Mouse (Mus musculus) bone marrow, adult 2 months (tissue): ENCODE data around the gene Nhlh2. TPM values are rescaled to one million over a fixed set of nuclear protein-coding genes. Genes with fewer than 3 reads are reported as not detected.

Experiments
- H3K27ac ChIP-seq: fragments of 200-500 bp; 2 replicates; pipeline ENCODE4 v1.5.1; 2012; ENCODE audit warnings: low read depth, mild to moderate bottlenecking, control low read depth, inconsistent platforms, low read length; ENCODE audit not compliant: control insufficient read depth, poor library complexity, insufficient read depth
- H3K4me1 ChIP-seq: fragments of 200-500 bp; 2 replicates; pipeline ENCODE4 v1.6.1; 2011; ENCODE audit warnings: low read length; ENCODE audit not compliant: control insufficient read depth, insufficient read depth
- H3K4me3 ChIP-seq: fragments of 200-500 bp; replicated peaks from 2 replicates; pipeline ENCODE3; 2011; ENCODE audit warnings: mild to moderate bottlenecking, low read depth, low read length, control low read depth; ENCODE audit not compliant: control insufficient read depth
- CTCF ChIP-seq: fragments of 200-500 bp; IDR thresholded peaks from 2 replicates; pipeline ENCODE4 v1.5.1; 2011; ENCODE audit warnings: low read length, control low read depth; ENCODE audit not compliant: control insufficient read depth, insufficient read depth
- POLR2A ChIP-seq: fragments of 200-500 bp; IDR thresholded peaks from 2 replicates; pipeline ENCODE4 v1.6.1; 2011; ENCODE audit warnings: low read depth, mild to moderate bottlenecking, control low read depth, low read length, borderline replicate concordance; ENCODE audit not compliant: control insufficient read depth
- WGBS: fragments of 180-500 bp; shearing (Covaris S2); methylation state at CpG from one replicate; pipeline ENCODE4 v1.1.7; 2018; 5-methylcytosine and 5-hydroxymethylcytosine counted together
- polyA plus RNA-seq: library from polyadenylated mRNA; stranded (reverse); fragments of >200 nt; gene quantifications from 2 replicates; pipeline ENCODE4 v1.2.4, GENCODE M21; 2011; ENCODE audit warnings: low replicate concordance; ENCODE audit not compliant: missing spikeins, insufficient read depth, insufficient read length

Nhlh2 gene
- polyA plus RNA-seq, 1 experiment = not detected

DNA sequence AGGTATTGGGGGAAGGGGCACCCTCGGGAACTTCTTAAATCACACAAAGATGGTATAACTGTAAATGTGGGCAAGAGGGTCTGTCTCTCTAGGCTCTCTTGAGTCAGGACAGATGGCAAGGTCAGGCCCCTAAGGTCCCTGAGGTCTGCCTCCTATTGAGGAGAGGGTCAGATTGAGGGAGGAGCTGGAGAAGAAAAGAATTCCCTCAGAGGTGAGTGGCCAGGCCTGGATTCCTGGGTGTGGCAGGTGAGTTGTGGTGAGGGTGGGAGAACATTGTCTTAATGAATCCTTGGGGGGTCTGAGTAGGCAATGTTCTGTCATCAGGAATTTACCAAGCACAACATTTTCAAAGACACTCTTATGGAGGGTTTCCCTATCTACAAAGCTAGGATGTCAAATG lies 10.7 kb downstream of the Nhlh2 start:
- Histone ChIP-seq H3K4me3 (no peak overlapping the region), H3K27ac (no peak overlapping the region), H3K4me1 (no peaks in the 10 kb centered on the region)
- TF ChIP-seq CTCF (no peak), POLR2A (no peak)
- 61% methylated on average over 1 of the region's 1 CpGs for WGBS

DNA sequence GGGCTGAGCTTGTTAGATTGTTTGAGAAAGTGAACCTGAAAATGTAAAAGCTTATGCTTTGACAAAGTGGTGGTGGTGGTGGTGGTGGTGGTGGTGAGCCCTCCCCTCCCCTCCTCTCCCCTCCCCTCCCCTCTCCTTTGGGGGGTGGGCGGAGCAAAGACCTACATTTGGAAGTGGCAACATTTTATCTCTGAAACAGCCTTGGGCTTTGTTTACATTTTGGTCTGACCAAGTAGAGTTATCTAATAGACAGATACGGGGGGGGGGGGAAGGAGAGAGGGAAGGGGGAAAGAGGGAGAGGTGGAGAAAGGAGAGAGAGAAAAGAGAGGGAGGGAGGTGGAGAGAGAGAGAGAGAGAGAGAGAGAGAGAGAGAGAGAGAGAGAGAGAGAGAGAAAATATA lies 12.8 kb downstream of the Nhlh2 start:
- Histone ChIP-seq H3K27ac (no peak overlapping the region), H3K4me1 (no peaks in the 10 kb centered on the region), H3K4me3 (no peak overlapping the region)
- WGBS = 8% methylated on average over 2 of the region's 2 CpGs
- no peak for TF ChIP-seq CTCF

DNA sequence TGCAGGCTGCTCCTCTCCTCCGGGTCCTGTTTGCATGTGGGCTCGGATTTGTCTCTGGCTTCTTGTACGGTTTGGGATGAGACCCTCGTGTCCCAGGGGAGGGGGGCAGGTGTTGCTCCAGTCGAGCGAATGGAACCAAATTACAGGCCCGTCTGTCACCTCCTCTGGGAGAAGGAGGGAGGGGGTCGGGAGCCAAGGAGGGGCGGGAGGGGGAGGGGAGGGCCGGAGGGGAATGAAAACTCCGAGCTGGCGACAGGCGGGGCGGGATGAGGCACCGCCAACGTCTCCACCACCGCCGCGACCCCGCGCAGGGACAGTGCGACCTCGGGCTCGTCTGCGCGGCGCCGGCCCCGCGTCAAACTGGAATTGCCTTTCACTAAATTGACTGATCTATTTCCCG lies 13.5 kb downstream of the Nhlh2 start:
- no peaks in the 10 kb centered on the region for H3K4me1 ChIP-seq
- no peak overlapping the region for H3K4me3 ChIP-seq
- no peak overlapping the region for H3K27ac ChIP-seq
- no peak for TF ChIP-seq CTCF
- TF ChIP-seq POLR2A = no peak
- WGBS = 3% methylated on average over 30 of the region's 31 CpGs

DNA sequence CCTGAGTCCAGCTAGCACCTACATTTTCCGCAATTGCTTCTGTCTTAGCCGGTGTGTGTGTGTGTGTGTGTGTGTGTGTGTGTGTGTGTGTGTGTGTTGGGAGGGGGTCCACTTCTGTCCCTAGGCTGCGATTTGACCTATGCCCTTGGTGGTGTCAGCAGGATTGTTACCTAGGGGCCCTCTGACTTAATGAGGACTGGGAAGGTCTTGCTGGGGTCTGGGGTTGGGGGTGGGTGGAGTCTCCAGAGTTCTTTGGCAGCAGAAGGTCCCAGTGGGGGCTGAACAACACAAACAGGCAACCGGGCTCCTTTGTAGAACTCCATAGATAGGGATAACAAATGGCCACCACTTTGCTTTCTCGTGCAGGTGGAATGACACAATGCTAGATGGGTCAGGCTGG lies 14.0 kb downstream of the Nhlh2 start:
- Histone ChIP-seq H3K27ac (no peak overlapping the region), H3K4me1 (no peaks in the 10 kb centered on the region), H3K4me3 (no peak overlapping the region)
- no peak for TF ChIP-seq POLR2A
- TF ChIP-seq CTCF = no peak
- WGBS = 16% methylated on average over 5 of the region's 5 CpGs

DNA sequence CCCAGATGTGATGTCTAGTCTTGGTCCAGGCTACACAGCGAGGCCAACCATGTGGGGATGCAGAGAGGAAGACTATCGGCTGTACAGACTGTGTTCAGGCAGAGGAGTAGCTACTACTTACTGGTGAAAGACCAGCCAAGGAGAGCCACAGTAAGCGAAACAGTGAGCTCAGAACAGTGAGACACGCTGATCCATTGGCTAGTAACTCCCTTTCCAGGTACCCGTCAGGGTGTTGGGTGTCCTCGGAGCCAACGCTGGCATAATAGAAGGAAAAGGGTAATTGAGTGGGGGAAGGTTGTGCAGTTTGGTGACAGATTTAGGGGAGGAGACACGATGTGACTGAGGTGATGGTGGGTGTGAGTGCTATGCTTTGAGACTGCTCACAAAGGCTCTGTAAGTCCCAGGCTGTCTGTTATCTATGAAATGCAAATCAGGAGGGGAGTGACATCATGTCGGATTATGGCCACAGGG lies 15.1 kb downstream of the Nhlh2 start:
- Histone ChIP-seq H3K4me1 (no peaks in the 10 kb centered on the region), H3K4me3 (no peak overlapping the region), H3K27ac (no peak overlapping the region)
- WGBS = 58% methylated on average over 9 of the region's 9 CpGs
- TF ChIP-seq CTCF = no peak
- no peak for TF ChIP-seq POLR2A

DNA sequence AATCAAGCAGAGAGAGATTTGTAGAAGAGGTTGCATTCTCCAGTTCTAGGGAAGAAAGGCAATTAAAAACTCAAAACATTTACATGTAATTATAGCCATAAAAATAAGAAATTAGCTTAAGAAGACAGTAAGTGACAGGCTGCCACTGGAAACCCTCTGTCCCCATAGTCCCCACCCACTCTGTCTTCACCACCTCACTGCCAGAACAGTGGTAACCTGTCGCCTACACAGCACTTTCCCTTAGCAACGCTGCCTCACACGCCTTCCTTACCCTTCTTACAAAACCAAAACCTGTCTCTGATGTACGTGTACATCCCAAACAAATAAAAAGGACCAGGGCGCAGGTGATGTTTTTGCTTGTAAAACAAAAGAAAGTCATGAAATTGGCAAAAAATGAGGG lies 15.8 kb downstream of the Nhlh2 start:
- no peak for TF ChIP-seq POLR2A
- no peak for TF ChIP-seq CTCF
- WGBS = 67% methylated on average over 5 of the region's 5 CpGs
- Histone ChIP-seq H3K4me3 (no peak overlapping the region), H3K4me1 (no peaks in the 10 kb centered on the region), H3K27ac (no peak overlapping the region)

DNA sequence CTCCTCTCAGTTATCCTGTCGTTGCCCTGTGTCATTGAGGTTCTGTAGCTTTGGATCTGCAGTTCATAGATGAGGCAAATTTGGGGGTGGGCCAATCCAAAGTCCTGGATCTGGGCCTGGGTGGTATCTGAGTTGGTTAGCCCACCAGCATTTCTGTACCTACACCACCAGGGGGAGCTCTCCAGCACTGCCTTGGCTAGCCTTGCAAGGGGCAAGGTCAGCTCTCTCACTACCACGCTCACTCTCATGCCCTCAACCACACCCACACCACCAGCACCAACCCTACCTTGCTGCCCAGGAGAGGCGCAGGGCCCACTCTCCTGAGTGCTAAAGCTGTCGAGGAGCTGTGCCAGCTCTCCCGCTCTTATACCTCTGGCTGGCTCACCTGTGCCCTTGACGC lies 18.0 kb downstream of the Nhlh2 start:
- H3K4me1 ChIP-seq = no peaks in the 10 kb centered on the region
- TF ChIP-seq POLR2A = 0 out of 2 replicates have a peak, but pooled peaks have one; percentile 12
- peak; percentile 80 for TF ChIP-seq CTCF
- no peak overlapping the region for H3K4me3 ChIP-seq
- no peak overlapping the region for H3K27ac ChIP-seq
- WGBS = 66% methylated on average over 6 of the region's 6 CpGs

DNA sequence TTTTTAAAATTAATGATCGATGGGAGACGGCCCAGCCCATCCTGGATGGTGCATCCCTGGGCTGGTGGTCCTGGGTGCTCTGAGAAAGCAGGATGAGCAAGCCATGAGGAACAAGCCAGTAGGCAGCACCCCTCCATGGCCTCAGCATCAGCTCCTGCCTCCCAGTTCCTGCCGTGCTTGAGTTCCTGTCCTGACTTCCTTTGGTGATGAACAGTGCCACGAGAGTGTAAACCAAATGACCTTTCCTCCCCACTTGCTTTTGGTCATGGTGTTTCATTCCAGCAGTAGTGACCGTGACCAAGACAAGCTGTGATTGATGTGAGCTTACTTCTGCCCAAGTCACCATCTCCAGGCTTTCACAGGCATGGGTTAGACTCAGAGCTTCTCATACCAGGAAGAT lies 27.9 kb downstream of the Nhlh2 start:
- WGBS = 62% methylated on average over 5 of the region's 5 CpGs
- TF ChIP-seq POLR2A (no peak), CTCF (no peak)
- Histone ChIP-seq H3K27ac (no peak overlapping the region), H3K4me1 (no peaks in the 10 kb centered on the region), H3K4me3 (no peak overlapping the region)

DNA sequence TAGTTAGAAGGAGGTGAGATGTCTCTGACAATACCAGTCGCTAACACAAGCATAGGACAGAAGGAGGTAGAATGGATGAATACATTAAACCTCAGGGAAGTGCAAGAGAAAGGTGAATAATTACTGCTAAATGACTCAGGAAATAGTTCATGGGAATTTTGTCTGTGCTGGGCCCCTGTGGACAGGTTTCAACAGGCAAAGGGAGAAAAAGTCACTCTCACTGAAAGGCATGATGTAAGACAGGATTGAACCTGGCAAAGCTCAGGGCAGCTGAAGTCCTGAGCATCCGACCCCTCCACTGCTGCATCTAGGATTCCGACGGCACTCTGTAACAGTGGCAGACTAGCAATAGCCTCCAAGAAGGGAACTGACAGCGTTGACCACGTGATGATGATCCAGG lies 28.7 kb downstream of the Nhlh2 start:
- TF ChIP-seq POLR2A (no peak), CTCF (no peak)
- Histone ChIP-seq H3K4me1 (no peaks in the 10 kb centered on the region), H3K27ac (no peak overlapping the region), H3K4me3 (no peak overlapping the region)
- 76% methylated on average over 6 of the region's 6 CpGs for WGBS
